Mouse (Mus musculus) heart, adult 18-20 months (tissue): Measurements from ENCODE around the gene Prima1. TPM values are rescaled to one million over a fixed set of nuclear protein-coding genes. Genes with fewer than 3 reads are reported as not detected.

Experiments used
- DNase-seq, 2 experiments: peaks; one replicate each; pipeline ENCODE4 v3.0.0; 2021 to 2022; ENCODE audit warnings: mixed read lengths in 1 of 2
- total RNA-seq, 2 experiments: library from RNA; stranded (reverse); gene quantifications; 2 replicates each; pipeline ENCODE4 v1.2.3; 2021

Gene Prima1
- total RNA-seq, 2 experiments from 2014 or later = 0.40 TPM; not detected in 1

DNA sequence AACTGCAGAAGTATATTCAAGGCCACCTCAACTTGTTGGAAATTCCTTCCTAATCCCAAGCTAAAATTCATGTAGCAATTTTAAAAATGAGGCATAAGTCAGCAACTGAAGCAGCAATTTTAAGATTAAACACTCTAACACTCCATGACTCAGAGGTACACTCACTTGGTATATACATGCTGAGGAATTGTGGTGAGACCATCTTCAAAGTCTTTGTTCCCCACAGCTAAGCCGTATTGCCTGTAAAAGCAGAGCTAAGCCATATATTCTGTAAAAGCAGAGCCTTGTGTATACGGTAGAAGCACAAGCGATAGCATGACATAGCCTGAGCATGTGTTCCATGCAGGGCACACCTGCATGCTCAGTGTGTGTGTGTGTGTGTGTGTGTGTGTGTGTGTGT is 86.5 kb downstream of the Prima1 start:
- DNase-seq = no peak

DNA sequence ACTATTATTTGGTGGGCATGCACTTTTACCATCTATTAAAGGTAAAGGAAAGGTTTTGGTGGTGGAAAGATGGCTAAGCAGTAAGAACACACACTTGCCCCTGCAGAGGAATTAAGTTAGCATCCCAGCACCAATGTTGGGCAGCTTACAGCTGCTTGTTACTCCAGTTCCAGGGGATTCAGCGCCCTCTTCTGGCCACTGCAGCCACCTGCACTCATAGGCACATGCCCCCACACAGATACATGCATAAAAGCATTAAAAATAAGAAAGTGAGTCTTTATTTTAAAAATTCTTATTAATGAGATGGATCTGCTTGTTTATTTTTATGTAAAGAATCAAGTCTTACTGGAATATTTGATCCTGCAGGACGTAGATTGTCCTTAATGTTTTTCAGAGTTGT is 87.0 kb downstream of the Prima1 start:
- DNase-seq = no peak

- no peak for DNase-seq
These were observed 91.7 kb downstream of the Prima1 start for GRCm38 (mm10) chr12:103150247-103150646.

Other genes with a start within 250 kb of the Prima1 start
- not detected for gene Fam181a, start 68.8 kb upstream of the Prima1 start, total RNA-seq
- 100 to 1,000 TPM; 561 to 602 TPM for gene Asb2, start 113.9 kb upstream of the Prima1 start, total RNA-seq
- 1 to 10 TPM; 3.4 to 3.9 TPM for gene Otub2, start 146.5 kb upstream of the Prima1 start, total RNA-seq
- gene 9330161L09Rik, start 165.7 kb upstream of the Prima1 start, total RNA-seq = 1 to 10 TPM; 1.2 to 1.6 TPM
- 10 to 100 TPM; 88.3 to 91.5 TPM for gene Ddx24, start 183.7 kb upstream of the Prima1 start, total RNA-seq
- gene Ifi27, start 192.1 kb upstream of the Prima1 start, total RNA-seq = 100 to 1,000 TPM in 1 of 2 experiments, 10 to 100 TPM in 1; 53.9 to 125 TPM
- 10 to 100 TPM; 48.4 to 73.7 TPM for gene Ifi27l2a, start 201.5 kb upstream of the Prima1 start, total RNA-seq
- gene Ifi27l2b, start 215.1 kb upstream of the Prima1 start, total RNA-seq = not detected